In genomic region chr6:147102293-147102692, GRCm38 (mm10) we compare ENCODE assay signal across 19 mouse cellular contexts. TPM values are rescaled to one million over a fixed set of nuclear protein-coding genes. Genes with fewer than 3 reads are reported as not detected.
DNase-seq lines count a peak whose midpoint lies in the region; ATAC-seq and TF ChIP-seq lines count a peak whose summit lies in the region.
"Had no signal": no experiment of that assay in that cellular context is flagged by ENCODE, and none has a peak within 500 bp of the region (broad histone marks: within the 10 kb centered on the region; RNA-seq: fewer than 3 reads in every experiment).

No protein-coding gene starts in this region.

- no peak overlapping the region for H3K4me2 ChIP-seq in kidney, postnatal 0 days (ENCODE audit: low read length)
- H3K4me2 ChIP-seq in midbrain, postnatal 0 days (ENCODE audit: low read depth, low read length, poor library complexity, severe bottlenecking): no peak overlapping the region
- no peak overlapping the region for H3K4me2 ChIP-seq in midbrain, embryonic 15.5 days
- H3K4me2 ChIP-seq: hindbrain, embryonic 15.5 days; limb, embryonic 12.5 days; neural tube, embryonic 12.5 days had no signal

- H3K27ac ChIP-seq in kidney, postnatal 0 days: no peak overlapping the region
- no peak overlapping the region for H3K27ac ChIP-seq in midbrain, postnatal 0 days (ENCODE audit: low read depth, low read length)
- no peak overlapping the region for H3K27ac ChIP-seq in midbrain, embryonic 15.5 days
- H3K27ac ChIP-seq: heart, embryonic 10.5 days; hindbrain, embryonic 15.5 days; left cerebral cortex, adult 2 months; limb, embryonic 12.5 days; neural tube, embryonic 12.5 days had no signal

- ATAC-seq in CD4-positive, CD25-positive, alpha-beta regulatory T cell, adult 4 months: no peak
- no peak for ATAC-seq in kidney, postnatal 0 days (replicated peaks; ENCODE audit: low FRiP score, low read depth)
- no peak for ATAC-seq in midbrain, postnatal 0 days (ENCODE audit: low FRiP score)
- no peak for ATAC-seq in midbrain, embryonic 15.5 days (replicated peaks)

- WGBS in kidney, postnatal 0 days: 92% methylated on average over 3 of the region's 3 CpGs
- WGBS in midbrain, postnatal 0 days: 85% methylated on average over 3 of the region's 3 CpGs
- WGBS in midbrain, embryonic 15.5 days: 90% methylated on average over 3 of the region's 3 CpGs

- no peak overlapping the region for H3K9ac ChIP-seq in kidney, postnatal 0 days (ENCODE audit: low read depth, low read length)
- H3K9ac ChIP-seq in midbrain, postnatal 0 days (replicated peaks; ENCODE audit: low read length, poor library complexity, severe bottlenecking): no peak overlapping the region
- H3K9ac ChIP-seq in midbrain, embryonic 15.5 days: no peak overlapping the region
- H3K9ac ChIP-seq: hindbrain, embryonic 15.5 days; limb, embryonic 12.5 days; neural tube, embryonic 12.5 days had no signal

- no peaks in the 10 kb centered on the region; the same call in 1 of the 2 replicates for H3K4me1 ChIP-seq in kidney, postnatal 0 days (replicated peaks; ENCODE audit: insufficient read depth, low read length)
- H3K4me1 ChIP-seq in midbrain, postnatal 0 days (ENCODE audit: insufficient read depth, low read length): 0 out of 2 replicates have a peak, but pooled peaks cover under 1% of the 10 kb centered on the region
- no peaks in the 10 kb centered on the region for H3K4me1 ChIP-seq in midbrain, embryonic 15.5 days
- H3K4me1 ChIP-seq: hindbrain, embryonic 15.5 days; neural tube, embryonic 12.5 days had no signal

- no peaks in the 10 kb centered on the region for H3K9me3 ChIP-seq in kidney, postnatal 0 days (replicated peaks; ENCODE audit: low read length)
- H3K9me3 ChIP-seq in midbrain, postnatal 0 days (ENCODE audit: low read length): no peaks in the 10 kb centered on the region
- H3K9me3 ChIP-seq in midbrain, embryonic 15.5 days: no peaks in the 10 kb centered on the region
- H3K9me3 ChIP-seq: heart, embryonic 10.5 days; hindbrain, embryonic 15.5 days; limb, embryonic 12.5 days; neural tube, embryonic 12.5 days had no signal

- peak; percentile 35; the same call in 1 of the 2 replicates for TF ChIP-seq CTCF in kidney, postnatal 0 days (IDR thresholded peaks at IDR 0.05; ENCODE audit: low read depth)
- peak; percentile 29; the same call in 1 of the 2 replicates for TF ChIP-seq CTCF in midbrain, postnatal 0 days (IDR thresholded peaks at IDR 0.05)

- no peak overlapping the region for H3K4me3 ChIP-seq in kidney, postnatal 0 days (replicated peaks; ENCODE audit: low read depth, low read length)
- no peak overlapping the region for H3K4me3 ChIP-seq in midbrain, postnatal 0 days (ENCODE audit: low read depth, low read length)
- no peak overlapping the region for H3K4me3 ChIP-seq in midbrain, embryonic 15.5 days
- H3K4me3 ChIP-seq: heart, embryonic 10.5 days; hindbrain, embryonic 15.5 days; left cerebral cortex, adult 2 months; limb, embryonic 12.5 days; neural tube, embryonic 12.5 days had no signal

- H3K36me3 ChIP-seq in kidney, postnatal 0 days (ENCODE audit: insufficient read depth, low read length): peaks cover 6% of the 10 kb centered on the region; the same call in 1 of the 2 replicates
- peaks cover 3% of the 10 kb centered on the region; the same call in 1 of the 2 replicates for H3K36me3 ChIP-seq in midbrain, postnatal 0 days (ENCODE audit: insufficient read depth, low read length)
- H3K36me3 ChIP-seq in midbrain, embryonic 15.5 days (replicated peaks): 0 out of 2 replicates have a peak, but pooled peaks cover 2% of the 10 kb centered on the region

- peak; percentile 51 for DNase-seq in CD4-positive, CD25-positive, alpha-beta regulatory T cell, adult 2 months (ENCODE audit: low read depth, low spot score)
- DNase-seq in kidney, postnatal 0 days (ENCODE audit: low spot score): no peak
- no peak for DNase-seq in kidney, postnatal 25 days
- no peak for DNase-seq in midbrain, postnatal 0 days (ENCODE audit: low spot score)
- peak; percentile 54 for DNase-seq in induced T-regulatory cell, adult 2 months (ENCODE audit: low read depth)
- no peak for DNase-seq in thymus, postnatal 25 days
- DNase-seq: cerebellum, adult 9-11 months; gastrocnemius, postnatal 25 days; heart, postnatal 36 days; kidney, adult 9 months had no signal

- no peaks in the 10 kb centered on the region for H3K27me3 ChIP-seq in kidney, postnatal 0 days (ENCODE audit: insufficient read depth, low read length)
- H3K27me3 ChIP-seq in midbrain, postnatal 0 days (ENCODE audit: insufficient read depth, low read length): no peaks in the 10 kb centered on the region
- H3K27me3 ChIP-seq in midbrain, embryonic 15.5 days (replicated peaks): no peaks in the 10 kb centered on the region
- H3K27me3 ChIP-seq: hindbrain, embryonic 15.5 days; limb, embryonic 12.5 days; neural tube, embryonic 12.5 days had no signal

RNA-seq across cellular contexts. Expression of gene Klhl42, which starts 11.1 kb away (rescaled TPM):
- 1 to 10 TPM; 4.2 to 4.6 TPM for polyA plus RNA-seq in CD4-positive, CD25-positive, alpha-beta regulatory T cell, adult 4 months (2017; shearing (Covaris generic))
- 5.7 and 6.0 TPM in 2 replicates for polyA plus RNA-seq in kidney, postnatal 0 days (2015; fragmentation: Nextera tagmentation; extraction: Ambion mirVana)
- total RNA-seq in midbrain, postnatal 0 days (2014; rRNA removed): 26.0 and 32.5 TPM in 2 replicates
- 6.4 and 6.5 TPM in 2 replicates for polyA plus RNA-seq in midbrain, postnatal 0 days (2015; fragmentation: Nextera tagmentation; extraction: Ambion mirVana)
- polyA plus RNA-seq in midbrain, embryonic 15.5 days (2015; fragmentation: Nextera tagmentation; extraction: Ambion mirVana): 7.5 and 7.6 TPM in 2 replicates

RNA-seq across cellular contexts. Expression of gene Mansc4, which starts 15.5 kb away (rescaled TPM):
- 1 to 10 TPM; 1.4 to 1.6 TPM for polyA plus RNA-seq in CD4-positive, CD25-positive, alpha-beta regulatory T cell, adult 4 months (2017; shearing (Covaris generic))
- polyA plus RNA-seq in kidney, postnatal 0 days (2015; fragmentation: Nextera tagmentation; extraction: Ambion mirVana): 3.7 and 4.3 TPM in 2 replicates
- 0.57 and 1.9 TPM in 2 replicates for total RNA-seq in midbrain, postnatal 0 days (2014; rRNA removed)
- polyA plus RNA-seq in midbrain, postnatal 0 days (2015; fragmentation: Nextera tagmentation; extraction: Ambion mirVana): 1.4 TPM in 2 replicates
- polyA plus RNA-seq in midbrain, embryonic 15.5 days (2015; fragmentation: Nextera tagmentation; extraction: Ambion mirVana): 0.89 and 1.0 TPM in 2 replicates
- total RNA-seq: gastrocnemius, postnatal 25 days; heart, postnatal 36 days; left cerebral cortex, adult 2 months; megakaryocyte progenitor cell, adult 5-6 weeks had no signal
- polyA plus RNA-seq: liver, embryonic 16.5 days had no signal

RNA-seq across cellular contexts. Expression of gene Mrps35, which starts 59.7 kb away (rescaled TPM):
- polyA plus RNA-seq in CD4-positive, CD25-positive, alpha-beta regulatory T cell, adult 4 months (2017; shearing (Covaris generic)): 10 to 100 TPM; 70.2 to 75.6 TPM
- polyA plus RNA-seq in kidney, postnatal 0 days (2015; fragmentation: Nextera tagmentation; extraction: Ambion mirVana): 132 and 139 TPM in 2 replicates
- 8.9 and 9.4 TPM in 2 replicates for total RNA-seq in midbrain, postnatal 0 days (2014; rRNA removed)
- 61.0 and 72.6 TPM in 2 replicates for polyA plus RNA-seq in midbrain, postnatal 0 days (2015; fragmentation: Nextera tagmentation; extraction: Ambion mirVana)
- 67.8 and 78.9 TPM in 2 replicates for polyA plus RNA-seq in midbrain, embryonic 15.5 days (2015; fragmentation: Nextera tagmentation; extraction: Ambion mirVana)

Comparison
In these comparisons a context has a peak if more than half of its experiments do, and no peak if none do; other contexts are left out.
1. DNase-seq: peak in CD4-positive, CD25-positive, alpha-beta regulatory T cell, adult 2 months (single experiment) and induced T-regulatory cell, adult 2 months (single experiment); none in kidney, postnatal 0 days (single experiment), kidney, postnatal 25 days (0 of 2), midbrain, postnatal 0 days (single experiment) and thymus, postnatal 25 days (single experiment).